ENCODE assay signal across 14 mouse cellular contexts in the genomic region with DNA sequence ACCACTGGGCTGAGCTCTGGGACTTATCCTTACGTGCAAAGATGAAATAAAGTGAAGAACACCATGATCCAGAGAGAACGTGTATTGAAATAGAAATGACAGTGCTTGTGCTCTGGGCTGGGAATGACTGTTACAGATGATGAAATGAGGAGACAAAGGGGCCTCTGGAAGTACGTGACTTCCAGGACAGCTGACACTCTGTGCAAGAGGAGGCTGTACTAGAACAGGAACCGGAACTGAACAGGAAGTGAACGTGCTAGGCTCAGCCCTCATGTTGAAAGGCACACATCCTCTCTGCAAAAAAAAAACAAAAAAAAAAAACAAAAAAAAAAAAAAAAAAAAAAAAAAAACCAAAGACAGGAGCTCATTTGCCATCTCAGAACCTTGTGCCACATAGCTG.
DNase-seq lines count a peak whose midpoint lies in the region; ATAC-seq lines count a peak whose summit lies in the region.
"Had no signal": no experiment of that assay in that cellular context is flagged by ENCODE, and none has a peak within 500 bp of the region (broad histone marks: within the 10 kb centered on the region; RNA-seq: fewer than 3 reads in every experiment).

No protein-coding gene starts in this region.

- H3K9ac ChIP-seq in heart, embryonic 15.5 days, result no peak overlapping the region
- H3K9ac ChIP-seq: embryonic facial prominence, embryonic 12.5 days; hindbrain, embryonic 15.5 days; liver, embryonic 15.5 days had no signal

- WGBS in heart, embryonic 15.5 days, result 61% methylated on average over 5 of the region's 5 CpGs
- WGBS in limb, embryonic 10.5 days, result 84% methylated on average over 5 of the region's 5 CpGs

- no peak for DNase-seq in heart, postnatal 10 days
- DNase-seq in A20 (ENCODE audit: low read depth, low spot score), result peak; percentile 24
- no peak for DNase-seq in adrenal gland, postnatal 36 days
- no peak for DNase-seq in adrenal gland, adult 2 months
- no peak for DNase-seq in limb, embryonic 10.5 days (ENCODE audit: low spot score)
- DNase-seq: cerebellum, adult 8-10 months; gastrocnemius, postnatal 25 days had no signal

- intact Hi-C loops in heart, postnatal 10 days (cut with DNase I), result loop anchor here (5.0 kb wide), 2 partner anchors 259 to 316 kb away; no protein-coding TSS in a partner anchor

- no peak overlapping the region for H3K4me2 ChIP-seq in heart, embryonic 15.5 days
- H3K4me2 ChIP-seq: embryonic facial prominence, embryonic 12.5 days; hindbrain, embryonic 15.5 days; liver, embryonic 15.5 days had no signal

- no peaks in the 10 kb centered on the region for H3K9me3 ChIP-seq in heart, embryonic 15.5 days (replicated peaks)
- no peaks in the 10 kb centered on the region for H3K9me3 ChIP-seq in limb, embryonic 10.5 days (replicated peaks)
- H3K9me3 ChIP-seq: embryonic facial prominence, embryonic 12.5 days; hindbrain, embryonic 15.5 days; liver, embryonic 15.5 days had no signal

- no peak overlapping the region for H3K4me3 ChIP-seq in heart, embryonic 15.5 days
- H3K4me3 ChIP-seq in limb, embryonic 10.5 days, result no peak overlapping the region
- H3K4me3 ChIP-seq: embryonic facial prominence, embryonic 12.5 days; hindbrain, embryonic 15.5 days; liver, embryonic 15.5 days had no signal

- no peaks in the 10 kb centered on the region for H3K27me3 ChIP-seq in heart, embryonic 15.5 days
- H3K27me3 ChIP-seq in limb, embryonic 10.5 days (ENCODE audit: low read depth, poor library complexity, severe bottlenecking), result no peaks in the 10 kb centered on the region
- H3K27me3 ChIP-seq: embryonic facial prominence, embryonic 12.5 days; hindbrain, embryonic 15.5 days; liver, embryonic 15.5 days had no signal

- H3K4me1 ChIP-seq in heart, embryonic 15.5 days (replicated peaks), result peaks cover 34% of the 10 kb centered on the region
- peaks cover 26% of the 10 kb centered on the region for H3K4me1 ChIP-seq in limb, embryonic 10.5 days

- 0 out of 2 replicates have a peak, but pooled peaks have one; percentile 25 for ATAC-seq in heart, embryonic 15.5 days (replicated peaks; ENCODE audit: insufficient number of reproducible peaks, insufficient read depth, low FRiP score, low read depth)
- peak; percentile 75 for ATAC-seq in common myeloid progenitor, adult 5-6 weeks (replicated peaks; ENCODE audit: low read depth, poor library complexity, severe bottlenecking)
- ATAC-seq in neutrophil, adult 5-6 weeks (ENCODE audit: extremely low read depth, insufficient number of reproducible peaks, low FRiP score, poor library complexity, severe bottlenecking), result peak; percentile 78
- ATAC-seq: forebrain, embryonic 14.5 days had no signal

- H3K27ac ChIP-seq in heart, embryonic 15.5 days, result 0 out of 2 replicates have a peak overlapping the region, but pooled peaks have one; percentile 16
- H3K27ac ChIP-seq in limb, embryonic 10.5 days, result no peak overlapping the region
- H3K27ac ChIP-seq: embryonic facial prominence, embryonic 12.5 days; hindbrain, embryonic 15.5 days; liver, embryonic 15.5 days had no signal

- H3K36me3 ChIP-seq in heart, embryonic 15.5 days, result no peaks in the 10 kb centered on the region
- H3K36me3 ChIP-seq in limb, embryonic 10.5 days, result no peaks in the 10 kb centered on the region
- H3K36me3 ChIP-seq: embryonic facial prominence, embryonic 12.5 days; hindbrain, embryonic 15.5 days; liver, embryonic 15.5 days had no signal

Comparison
In these comparisons a context has a peak if more than half of its experiments do, and no peak if none do; other contexts are left out.
1. ATAC-seq: peak in every context shown above with its lines; median percentile 78 in neutrophil, adult 5-6 weeks; 75 in common myeloid progenitor, adult 5-6 weeks; 25 in heart, embryonic 15.5 days.